Mouse (Mus musculus): ENCODE results near the gene Add2.

DNA sequence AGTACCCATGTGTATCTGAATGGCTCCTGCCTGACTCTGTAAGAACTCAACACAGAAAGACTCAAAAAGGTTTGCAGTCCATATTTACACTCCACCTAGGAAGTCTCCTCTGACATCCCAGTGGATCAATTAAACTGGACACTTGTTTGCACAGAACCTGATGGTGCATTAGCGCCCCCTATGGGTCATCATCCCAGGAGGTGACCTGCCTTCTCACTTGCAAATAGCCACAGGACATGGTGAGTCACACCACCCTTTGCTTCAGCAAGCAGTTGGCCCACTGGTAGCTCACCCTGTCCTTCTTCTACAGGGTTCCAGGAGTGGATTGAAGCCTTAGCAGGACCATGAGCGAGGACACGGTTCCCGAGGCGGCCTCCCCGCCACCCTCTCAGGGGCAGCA, 57.0 kb downstream of the Add2 start:
- TF ChIP-seq CTCF (IDR thresholded peaks at IDR 0.05; ENCODE audit: extremely low read depth, insufficient read depth, low read length), result peak; percentile 74
- TF ChIP-seq POLR2A (IDR thresholded peaks at IDR 0.05; ENCODE audit: extremely low read depth, insufficient read depth, low read length), result no peak

Data from cortical plate, adult 2 months (tissue).